Mouse (Mus musculus) layer of hippocampus, adult 8-10 months (tissue): Measurements from ENCODE around the gene Slc9a8. TPM values are rescaled to one million over a fixed set of nuclear protein-coding genes. Genes with fewer than 3 reads are reported as not detected.

ENCODE experiments used
- DNase-seq, 2 experiments: peaks; one replicate each; pipeline ENCODE4 v3.0.0; 2022; ENCODE audit warnings: low spot score in 2 of 2
- total RNA-seq, 4 experiments: library from RNA; stranded (reverse); gene quantifications; 2 replicates each; pipeline ENCODE4 v1.2.4; 2022

The Slc9a8 gene
- total RNA-seq, 4 experiments from 2014 or later, result 31.5 to 39.0 (median 35.7) TPM

DNA sequence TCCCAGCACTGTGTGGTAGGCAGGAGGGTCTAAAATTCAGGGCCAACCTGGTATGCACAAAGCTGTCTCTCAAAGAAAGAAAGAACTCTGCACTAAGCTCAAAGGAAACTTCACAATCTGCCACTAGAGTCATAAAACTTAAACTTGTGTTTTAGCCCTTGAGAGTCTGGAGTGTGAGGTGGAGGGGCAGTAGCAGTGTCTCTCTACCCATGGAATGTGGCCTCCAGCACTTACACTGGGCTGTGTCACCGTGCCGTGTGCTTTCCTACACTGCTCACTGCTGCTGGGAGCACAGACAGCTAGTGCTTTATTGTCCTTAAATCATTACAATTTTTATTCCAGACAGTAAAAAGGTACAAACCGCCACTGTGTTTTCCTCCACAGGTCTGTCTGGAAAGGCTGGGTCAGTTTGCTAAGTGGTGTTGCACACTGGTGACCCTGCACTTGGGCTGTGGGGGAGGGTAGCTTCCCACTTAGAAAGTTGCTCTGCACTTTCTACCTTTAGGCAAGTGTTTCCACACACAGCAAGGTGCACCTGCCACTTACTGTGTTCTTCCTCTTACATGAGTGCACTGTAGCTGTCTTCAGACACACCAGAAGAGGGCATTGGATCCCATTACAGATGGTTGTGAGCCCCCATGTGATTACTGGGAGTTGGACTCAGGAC is 86.3 kb downstream of the Slc9a8 start:
- no peak for DNase-seq

DNA sequence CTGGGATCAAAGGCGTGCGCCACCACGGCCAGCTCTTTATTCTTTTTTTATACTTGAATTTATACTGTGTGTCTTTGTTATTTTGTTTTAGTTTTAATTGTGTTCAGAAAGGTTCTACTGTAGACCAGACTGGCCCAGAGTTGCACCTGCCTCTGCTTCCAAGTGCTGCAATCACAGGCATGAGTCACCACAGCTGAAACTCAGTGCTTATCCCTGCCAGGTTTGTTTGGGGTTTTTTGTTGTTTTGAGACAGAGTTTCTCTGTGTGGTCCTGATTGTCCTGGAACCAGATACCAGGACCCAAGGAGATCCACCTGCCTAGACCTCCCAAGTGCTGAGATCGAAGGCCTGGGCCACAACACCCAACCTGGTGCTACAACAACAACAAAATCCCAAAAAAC is 87.1 kb downstream of the Slc9a8 start:
- no peak for DNase-seq

GRCm38 (mm10) chr2:167510485-167510884 is 89.0 kb downstream of the Slc9a8 start:
- no peak for DNase-seq

- DNase-seq, result no peak
These were observed 90.9 kb downstream of the Slc9a8 start for GRCm38 (mm10) chr2:167512365-167512764.

DNA sequence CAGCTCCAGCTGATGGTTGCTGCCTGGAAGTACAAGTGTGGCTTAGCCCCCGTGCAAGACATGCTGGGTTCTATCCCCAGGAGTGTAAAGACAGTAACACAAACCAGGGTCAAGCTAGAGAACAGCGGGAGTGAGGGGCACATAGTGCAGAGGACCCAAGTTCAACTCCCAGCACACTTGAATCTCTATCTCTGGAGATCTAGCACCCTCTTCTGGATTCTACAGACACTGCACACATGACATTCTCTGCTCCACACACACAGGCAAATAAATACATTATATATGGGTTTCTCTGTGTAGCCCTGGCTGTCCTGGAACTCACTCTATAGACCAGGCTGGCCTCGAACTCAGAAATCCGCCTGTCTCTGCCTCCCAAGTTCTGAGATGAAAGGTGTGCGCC is 91.5 kb downstream of the Slc9a8 start:
- no peak for DNase-seq

DNA sequence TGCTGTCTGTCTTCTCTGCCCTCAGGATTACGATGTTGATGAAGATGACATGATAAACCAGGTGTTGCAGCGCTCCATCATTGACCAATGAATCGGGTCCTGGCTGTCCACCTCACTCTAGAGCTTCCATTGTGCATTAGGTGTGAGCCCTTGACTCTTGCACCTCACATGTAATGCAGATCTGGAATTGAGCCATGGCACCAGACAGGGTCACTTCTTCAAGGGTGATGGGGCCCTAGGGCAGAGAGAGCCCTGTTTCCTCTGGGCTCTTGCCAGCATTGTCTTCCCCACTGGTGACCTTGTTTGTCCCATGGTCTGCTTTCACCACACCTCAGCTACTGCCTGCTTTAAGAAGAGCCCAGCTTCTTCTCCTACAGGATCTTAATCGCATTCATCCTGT is 93.1 kb downstream of the Slc9a8 start:
- no peak for DNase-seq

- no peak for DNase-seq
These were observed 94.2 kb downstream of the Slc9a8 start for GRCm38 (mm10) chr2:167515688-167516087.

- no peak for DNase-seq
These were observed 98.2 kb downstream of the Slc9a8 start for GRCm38 (mm10) chr2:167519606-167520252.

Other genes with a start within 250 kb of the Slc9a8 start
- 100 to 1,000 TPM in 2 of 4 experiments, 10 to 100 TPM in 2; 90.7 to 118 (median 104) TPM for gene Kcnb1, start 231.6 kb upstream of the Slc9a8 start, total RNA-seq
- gene Ptgis, start 181.1 kb upstream of the Slc9a8 start, total RNA-seq, result 1 to 10 TPM; 1.7 to 2.2 (median 1.7) TPM
- 10 to 100 TPM; 34.6 to 43.0 (median 39.7) TPM for gene B4galt5, start 72.5 kb upstream of the Slc9a8 start, total RNA-seq
- 10 to 100 TPM; 52.1 to 56.4 (median 52.9) TPM for gene Rnf114, start 70.9 kb downstream of the Slc9a8 start, total RNA-seq
- 10 to 100 TPM; 70.1 to 86.1 (median 77.0) TPM for gene Spata2, start 71.2 kb downstream of the Slc9a8 start, total RNA-seq
- gene Snai1, start 116.5 kb downstream of the Slc9a8 start, total RNA-seq, result 1 to 10 TPM in 1 of 4 experiments, under 1 TPM in 3; 0.28 to 1.1 (median 0.53) TPM
- 100 to 1,000 TPM; 196 to 224 (median 216) TPM for gene Ube2v1, start 210.4 kb downstream of the Slc9a8 start, total RNA-seq
- 10 to 100 TPM; 35.0 to 46.6 (median 40.9) TPM for gene Gm20431, start 239.8 kb downstream of the Slc9a8 start, total RNA-seq